Mouse (Mus musculus) thymus, adult 2 months (tissue): ENCODE data around the gene Rmnd5a. TPM values are rescaled to one million over a fixed set of nuclear protein-coding genes. Genes with fewer than 3 reads are reported as not detected.

Experiments used
- DNase-seq: peaks from one replicate; pipeline ENCODE4 v3.0.0; 2021
- H3K27ac ChIP-seq: fragments of 200-500 bp; 2 replicates; pipeline ENCODE4 v1.5.1; 2012; ENCODE audit warnings: low read length, control low read depth; ENCODE audit not compliant: control insufficient read depth, insufficient read depth
- H3K27me3 ChIP-seq: fragments of 200-500 bp; 2 replicates; pipeline ENCODE4 v1.6.1; 2012; ENCODE audit warnings: mild to moderate bottlenecking, low read length, moderate library complexity, mixed read lengths; ENCODE audit not compliant: control insufficient read depth, insufficient read depth
- H3K36me3 ChIP-seq: fragments of 200-500 bp; 2 replicates; pipeline ENCODE4 v1.6.1; 2012; ENCODE audit warnings: mild to moderate bottlenecking, low read length, moderate library complexity; ENCODE audit not compliant: control insufficient read depth, insufficient read depth
- H3K4me1 ChIP-seq: fragments of 200-500 bp; replicated peaks from 2 replicates; pipeline ENCODE4 v1.6.1; 2012; ENCODE audit warnings: low read length; ENCODE audit not compliant: control insufficient read depth, insufficient read depth
- H3K4me3 ChIP-seq: fragments of 200-500 bp; 2 replicates; pipeline ENCODE4 v1.5.1; 2012; ENCODE audit warnings: mild to moderate bottlenecking, low read length, control low read depth, moderate library complexity; ENCODE audit not compliant: control insufficient read depth, insufficient read depth
- CTCF ChIP-seq: fragments of 200-500 bp; IDR thresholded peaks from 2 replicates; pipeline ENCODE4 v1.5.1; 2012; ENCODE audit warnings: mild to moderate bottlenecking, control low read depth, low read length, moderate library complexity, borderline replicate concordance; ENCODE audit not compliant: control insufficient read depth, poor library complexity, insufficient read depth; ENCODE audit errors: extremely low read depth
- POLR2A ChIP-seq: fragments of 200-500 bp; IDR thresholded peaks from 2 replicates; pipeline ENCODE4 v1.6.1; 2012; ENCODE audit warnings: mild to moderate bottlenecking, low read length, control low read depth, moderate library complexity; ENCODE audit not compliant: control insufficient read depth, poor library complexity, insufficient read depth; ENCODE audit errors: extremely low read depth
- WGBS: fragments of 180-500 bp; shearing (Covaris S2); methylation state at CpG from one replicate; pipeline ENCODE4 v1.1.7; 2018; 5-methylcytosine and 5-hydroxymethylcytosine counted together
- polyA plus RNA-seq: library from polyadenylated mRNA; depleted of rRNA; stranded (reverse); fragments of >200 nt; gene quantifications from 2 replicates; pipeline ENCODE4 v1.2.3, GENCODE M21; 2012

Rmnd5a gene
- polyA plus RNA-seq, 1 experiment = 316 TPM

DNA sequence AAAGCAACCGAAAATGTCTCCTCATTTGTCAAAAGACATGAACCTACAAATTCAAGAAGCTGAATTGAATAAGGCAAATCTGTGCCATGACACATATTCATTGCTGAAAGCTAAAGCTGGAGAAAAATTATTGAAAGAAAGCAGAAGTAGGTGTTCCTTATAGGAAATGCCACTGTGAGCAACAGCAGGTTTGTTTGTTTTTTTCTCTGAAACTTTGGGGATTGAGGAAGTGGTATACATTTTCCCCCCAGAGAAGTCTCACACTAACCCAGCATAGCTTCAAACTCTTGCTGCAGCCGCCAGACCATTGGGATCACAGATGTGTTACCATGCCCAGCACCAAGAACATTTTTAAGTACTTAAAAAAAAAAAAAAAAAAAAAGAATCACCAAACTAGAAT lies 12.4 kb upstream of the Rmnd5a start:
- H3K4me3 ChIP-seq = no peak overlapping the region
- H3K27me3 ChIP-seq = no peaks in the 10 kb centered on the region
- TF ChIP-seq POLR2A (no peak), CTCF (no peak)
- WGBS = 36% methylated on average over 2 of the region's 2 CpGs
- H3K36me3 ChIP-seq = no peaks in the 10 kb centered on the region
- DNase-seq = no peak
- H3K4me1 ChIP-seq = no peaks in the 10 kb centered on the region
- H3K27ac ChIP-seq = no peak overlapping the region

DNA sequence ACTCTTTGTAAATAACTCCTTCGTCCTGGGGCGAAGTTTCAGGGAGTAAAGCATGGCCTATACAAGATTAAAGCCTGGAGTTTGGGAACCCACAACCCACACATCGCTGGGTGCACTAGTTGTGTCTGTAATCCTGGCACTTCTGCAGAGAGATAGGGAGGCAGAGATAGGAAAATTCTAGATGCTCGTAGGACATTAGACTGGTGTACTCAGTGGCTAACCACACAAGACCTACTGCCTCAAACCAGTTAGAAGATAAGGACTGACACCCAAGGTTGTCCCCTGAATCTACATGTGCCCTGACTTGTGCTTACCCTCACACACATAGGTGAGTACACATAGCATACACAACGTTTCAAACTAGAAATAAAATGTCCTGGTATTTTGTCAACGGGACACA lies 5.1 kb upstream of the Rmnd5a start:
- no peak overlapping the region for H3K27ac ChIP-seq
- H3K4me1 ChIP-seq = peaks cover 6% of the 10 kb centered on the region
- DNase-seq = no peak
- WGBS = 89% methylated on average over 6 of the region's 6 CpGs
- H3K27me3 ChIP-seq = no peaks in the 10 kb centered on the region
- TF ChIP-seq POLR2A (no peak), CTCF (no peak)
- H3K36me3 ChIP-seq = no peaks in the 10 kb centered on the region
- H3K4me3 ChIP-seq = no peak overlapping the region

DNA sequence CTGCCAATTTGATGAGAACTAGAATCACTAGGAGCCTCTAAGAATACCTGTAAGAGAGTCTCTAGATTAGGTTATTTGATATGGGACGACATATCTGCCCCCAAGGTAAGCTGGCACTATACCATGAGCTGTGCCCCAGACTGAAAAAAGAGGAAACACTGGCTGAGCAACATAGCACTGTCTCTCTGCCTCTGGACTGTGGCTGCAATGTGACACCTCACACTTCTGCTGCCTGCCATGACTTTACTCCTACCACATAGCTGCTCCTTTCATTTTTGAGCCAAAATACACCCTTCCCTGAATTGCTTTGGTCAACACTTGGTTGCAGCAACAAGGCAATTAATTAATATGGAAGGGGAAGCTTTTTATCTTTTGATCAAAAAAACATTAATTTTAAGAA lies 4.3 kb upstream of the Rmnd5a start:
- WGBS = 14% methylated on average over 1 of the region's 1 CpGs
- Histone ChIP-seq H3K27me3 (no peaks in the 10 kb centered on the region), H3K4me3 (no peak overlapping the region), H3K4me1 (peaks cover 6% of the 10 kb centered on the region), H3K27ac (no peak overlapping the region), H3K36me3 (no peaks in the 10 kb centered on the region)
- TF ChIP-seq CTCF = no peak
- TF ChIP-seq POLR2A = no peak
- DNase-seq = no peak

DNA sequence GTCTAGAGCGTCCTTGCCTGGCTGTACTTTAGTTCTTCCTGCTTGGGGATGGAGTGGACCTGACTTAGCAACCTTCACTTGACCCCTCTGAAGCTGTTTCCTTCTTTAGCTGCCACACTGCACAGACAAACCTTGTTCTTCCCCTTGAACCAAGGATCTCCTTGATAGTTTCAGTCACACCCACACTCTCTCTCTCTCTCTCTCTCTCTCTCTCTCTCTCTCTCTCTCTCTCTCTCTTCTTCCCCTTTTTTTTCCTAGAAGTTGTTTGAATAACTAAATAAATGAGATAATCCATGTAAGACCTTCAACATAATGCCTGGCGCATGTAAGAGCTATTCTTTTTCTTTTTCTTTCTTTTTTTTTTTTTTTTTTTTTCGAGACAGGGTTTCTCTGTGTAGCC lies 1.7 kb upstream of the Rmnd5a start:
- no peak overlapping the region for H3K27ac ChIP-seq
- H3K4me1 ChIP-seq = peaks cover 8% of the 10 kb centered on the region
- 73% methylated on average over 3 of the region's 3 CpGs for WGBS
- H3K27me3 ChIP-seq = no peaks in the 10 kb centered on the region
- DNase-seq = no peak
- H3K36me3 ChIP-seq = no peaks in the 10 kb centered on the region
- H3K4me3 ChIP-seq = no peak overlapping the region
- TF ChIP-seq CTCF (no peak), POLR2A (no peak)

DNA sequence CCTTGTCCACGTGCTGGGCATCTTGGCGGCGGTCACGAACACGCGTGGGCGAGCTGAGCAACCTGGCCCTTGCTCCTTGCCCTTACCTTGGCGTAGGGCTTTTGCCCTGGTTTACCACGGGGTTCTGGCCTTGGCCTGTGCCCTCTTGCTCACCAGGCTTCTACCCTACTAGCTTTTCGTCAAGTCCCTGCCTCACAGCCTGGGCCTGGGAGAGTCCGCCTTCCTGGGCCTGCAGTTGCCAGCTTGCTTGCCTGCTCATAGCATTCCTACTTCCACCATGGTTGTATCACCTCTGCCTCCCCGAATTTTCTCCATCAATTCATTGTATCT lies 779 bp upstream of the Rmnd5a start:
- Histone ChIP-seq H3K27ac (peak overlapping the region; percentile 62), H3K4me3 (peak overlapping the region; percentile 56), H3K36me3 (no peaks in the 10 kb centered on the region), H3K4me1 (peaks cover 10% of the 10 kb centered on the region), H3K27me3 (no peaks in the 10 kb centered on the region)
- TF ChIP-seq POLR2A (no peak), CTCF (no peak)
- WGBS = 7% methylated on average over 12 of the region's 12 CpGs
- no peak for DNase-seq

DNA sequence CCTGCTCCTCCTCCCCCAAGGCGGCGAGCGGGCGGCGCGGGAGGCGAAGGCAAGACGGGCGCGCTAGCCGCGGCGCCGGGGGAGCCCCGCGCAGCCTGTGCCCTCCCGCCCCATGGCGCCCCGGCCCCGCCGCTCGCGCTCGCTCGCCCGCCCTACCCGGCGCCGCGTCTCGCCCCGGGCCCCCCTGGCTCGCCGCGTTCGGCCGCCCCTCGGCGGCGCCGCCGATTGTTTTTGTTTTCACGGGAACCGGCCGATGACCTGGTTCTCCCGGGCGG lies 283 bp downstream of the Rmnd5a start:
- Histone ChIP-seq H3K27me3 (no peaks in the 10 kb centered on the region), H3K36me3 (no peaks in the 10 kb centered on the region), H3K4me1 (peaks cover 10% of the 10 kb centered on the region), H3K4me3 (peak overlapping the region; percentile 87), H3K27ac (peak overlapping the region; percentile 58)
- WGBS = under 1% methylated on average over 43 of the region's 47 CpGs
- TF ChIP-seq POLR2A (no peak), CTCF (no peak)
- DNase-seq = no peak

DNA sequence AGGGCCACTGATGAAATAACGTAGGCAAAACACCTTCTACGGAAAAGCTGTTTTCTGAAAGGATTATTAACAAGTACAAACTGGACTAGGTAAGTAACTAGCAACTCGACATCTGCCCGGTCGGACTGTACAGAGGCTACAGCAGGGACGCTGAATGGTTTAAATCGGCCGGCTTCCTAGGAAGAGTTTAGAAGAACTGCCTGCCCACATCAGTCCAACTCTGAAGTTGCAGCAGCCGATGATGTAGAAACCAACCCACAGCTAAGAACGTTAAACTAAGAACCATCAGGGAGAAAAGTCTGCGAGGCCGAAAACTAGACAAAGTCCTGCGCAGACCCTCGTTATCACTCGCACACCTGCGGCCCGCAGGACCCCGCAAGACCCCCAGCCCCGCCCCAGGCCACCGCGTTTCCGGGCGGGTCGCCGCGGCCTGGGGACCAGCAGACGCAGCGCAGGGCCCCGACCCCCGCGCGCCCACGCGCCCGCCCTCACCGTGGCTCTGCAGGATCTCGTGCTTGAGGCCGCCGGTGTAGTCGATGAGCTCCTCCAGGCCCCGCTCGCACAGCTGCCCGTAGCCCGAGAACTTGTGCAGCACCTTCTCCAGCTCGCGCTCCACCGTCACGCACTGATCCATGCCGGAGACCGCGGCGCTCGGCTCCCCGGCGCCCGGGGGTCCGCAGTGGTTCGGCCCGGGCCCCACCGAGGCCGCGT lies 776 bp downstream of the Rmnd5a start:
- no peaks in the 10 kb centered on the region for H3K27me3 ChIP-seq
- no peaks in the 10 kb centered on the region for H3K36me3 ChIP-seq
- H3K4me1 ChIP-seq = peaks cover 10% of the 10 kb centered on the region
- peak overlapping the region; percentile 87 for H3K4me3 ChIP-seq
- TF ChIP-seq CTCF (no peak), POLR2A (no peak)
- WGBS = under 1% methylated on average over 62 of the region's 62 CpGs
- H3K27ac ChIP-seq = peak overlapping the region; percentile 58
- DNase-seq = peak; percentile 62
